Mouse (Mus musculus) stomach, embryonic 15.5 days (tissue): ENCODE data around the gene Twsg1. TPM values are rescaled to one million over a fixed set of nuclear protein-coding genes. Genes with fewer than 3 reads are reported as not detected.
A peak's percentile ranks its signal among the peaks of the same experiment; 100 is the strongest.

Experiments
- ATAC-seq: fragments of 200-750 bp; cut with Nextera tagmentation; 2 replicates; pipeline ENCODE4 v1.8.0; 2017; ENCODE audit warnings: low read depth, moderate number of reproducible peaks, moderate TSS enrichment; ENCODE audit not compliant: insufficient read depth, low FRiP score
- H3K27ac ChIP-seq: fragments of 300-500 bp; sonication (generic); 2 replicates; pipeline ENCODE4 v1.5.1; 2015; ENCODE audit warnings: mild to moderate bottlenecking, inconsistent platforms
- H3K27me3 ChIP-seq: fragments of 300-500 bp; sonication (generic); replicated peaks from 2 replicates; pipeline ENCODE4 v1.6.1; 2015; ENCODE audit warnings: inconsistent platforms
- H3K36me3 ChIP-seq: fragments of 300-500 bp; sonication (generic); 2 replicates; pipeline ENCODE4 v1.6.1; 2015; ENCODE audit warnings: inconsistent platforms
- H3K4me1 ChIP-seq: fragments of 300-500 bp; sonication (generic); 2 replicates; pipeline ENCODE4 v1.6.1; 2015; ENCODE audit warnings: inconsistent platforms
- H3K4me2 ChIP-seq: fragments of 300-500 bp; sonication (generic); 2 replicates; pipeline ENCODE4 v1.6.1; 2015; ENCODE audit warnings: mild to moderate bottlenecking, inconsistent platforms
- H3K4me3 ChIP-seq: fragments of 300-500 bp; sonication (generic); replicated peaks from 2 replicates; pipeline ENCODE4 v1.5.1; 2015; ENCODE audit warnings: inconsistent platforms
- H3K9ac ChIP-seq: fragments of 300-500 bp; sonication (generic); 2 replicates; pipeline ENCODE4 v1.6.1; 2015; ENCODE audit warnings: inconsistent platforms
- H3K9me3 ChIP-seq: fragments of 300-500 bp; sonication (generic); 2 replicates; pipeline ENCODE4 v1.6.1; 2016; ENCODE audit warnings: inconsistent platforms
- WGBS: fragments of 180-500 bp; shearing (Covaris S2); methylation state at CpG from one replicate; pipeline ENCODE4 v1.1.7; 2015; 5-methylcytosine and 5-hydroxymethylcytosine counted together
- polyA plus RNA-seq: library from polyadenylated mRNA; unstranded; fragments of >200 nt; fragmentation: Nextera tagmentation; extraction: Ambion mirVana; gene quantifications from 2 replicates; pipeline ENCODE4 v1.2.1, GENCODE M21; 2015

Gene Twsg1
- polyA plus RNA-seq, 1 experiment from 2014 or later, result 118 TPM

DNA sequence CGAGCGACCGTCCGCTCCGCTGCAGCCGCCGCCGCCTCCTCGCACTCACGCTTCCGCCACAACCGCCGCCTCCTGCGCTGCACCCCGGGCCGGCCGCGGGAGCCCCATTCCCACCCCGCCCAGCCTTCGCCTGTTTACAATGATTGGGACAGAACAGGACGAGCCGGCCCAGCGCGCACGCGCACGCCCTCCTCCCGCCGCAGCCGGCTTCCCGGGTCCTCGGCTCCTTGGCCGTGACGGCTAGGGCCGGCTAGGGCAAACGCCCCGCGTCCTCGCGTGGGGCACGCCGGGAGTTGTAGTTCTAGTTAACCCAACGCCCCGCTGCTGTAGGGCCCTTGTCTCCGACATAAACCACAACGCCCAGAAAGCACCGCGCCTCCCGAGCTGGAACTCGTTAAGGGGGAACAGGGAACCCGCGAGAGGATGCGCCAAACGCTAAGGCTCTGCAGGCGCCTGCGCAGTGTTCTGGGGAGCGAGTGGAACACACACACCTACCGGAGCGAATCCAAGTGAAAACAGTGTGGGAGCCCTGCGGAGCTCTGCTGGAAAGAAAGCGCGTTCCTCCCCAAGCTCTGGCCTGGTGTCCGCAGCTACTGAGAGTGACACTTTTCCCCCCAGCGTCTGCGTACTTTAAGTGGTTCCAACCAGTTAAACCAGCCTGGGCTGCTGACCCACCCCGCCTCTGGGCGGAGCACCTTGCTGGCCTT, 66.2 kb downstream of the Twsg1 start:
- Histone ChIP-seq H3K4me2 (peak overlapping the region; percentile 89), H3K4me1 (no peaks in the 10 kb centered on the region), H3K27me3 (no peaks in the 10 kb centered on the region), H3K9ac (peak overlapping the region; percentile 91), H3K36me3 (0 out of 2 replicates have a peak, but pooled peaks cover 1% of the 10 kb centered on the region), H3K27ac (peak overlapping the region; percentile 98), H3K9me3 (no peaks in the 10 kb centered on the region), H3K4me3 (peak overlapping the region; percentile 88)
- ATAC-seq, result peak; percentile 99
- WGBS, result under 1% methylated on average over 67 of the region's 67 CpGs

DNA sequence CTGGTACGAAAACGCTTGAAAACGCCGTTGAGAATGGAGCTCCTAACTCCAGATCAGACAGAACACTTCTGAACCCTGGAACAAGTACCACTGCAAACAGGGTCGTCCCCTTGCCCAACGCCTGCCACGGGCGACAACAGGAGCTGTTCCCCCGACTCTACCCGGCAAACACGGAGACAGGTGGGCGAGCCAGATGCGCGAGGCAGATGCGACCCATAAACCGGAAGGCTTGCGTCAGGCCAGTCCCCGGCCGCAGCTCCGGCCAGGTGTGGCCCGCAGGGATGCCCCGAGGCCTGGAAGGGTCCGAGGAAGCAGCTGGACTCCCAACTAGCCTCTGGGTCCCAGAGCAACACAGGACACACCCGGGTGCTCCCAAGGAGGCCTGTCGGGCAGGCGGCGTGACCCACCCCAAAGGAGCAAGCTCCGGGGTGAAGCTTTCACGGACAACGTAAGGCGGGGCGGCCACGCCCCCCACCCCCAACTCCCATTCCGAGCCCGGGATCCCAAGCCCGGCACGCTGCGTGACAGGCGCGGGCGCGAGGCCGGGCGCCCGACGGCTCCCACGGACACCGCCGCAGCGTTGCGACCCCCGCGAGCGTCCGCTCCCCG, 66.9 kb downstream of the Twsg1 start:
- H3K9me3 ChIP-seq, result no peaks in the 10 kb centered on the region
- peak; percentile 4; the same call in 1 of the 2 replicates for ATAC-seq
- WGBS, result under 1% methylated on average over 55 of the region's 56 CpGs

DNA sequence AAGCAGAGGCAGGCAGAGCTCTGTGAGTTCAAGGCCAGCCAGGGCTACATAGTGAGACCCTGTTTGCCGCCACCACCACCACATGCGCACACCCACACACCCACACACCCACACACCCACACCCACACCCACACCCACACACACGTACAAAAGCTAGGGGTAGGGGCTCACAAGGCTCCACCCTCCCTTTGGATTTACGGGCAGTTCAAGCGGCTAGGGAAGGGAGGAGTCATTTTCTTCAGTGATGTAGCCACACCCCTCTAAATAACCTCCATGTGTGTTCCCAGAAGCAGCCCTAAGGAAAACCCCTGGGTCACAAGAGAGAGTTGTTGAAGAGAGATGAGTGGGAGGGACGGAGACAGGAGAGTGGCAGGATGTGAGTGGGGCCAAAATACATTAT, 74.0 kb downstream of the Twsg1 start:
- no peak for ATAC-seq
- Histone ChIP-seq H3K27ac (no peak overlapping the region), H3K4me3 (no peak overlapping the region), H3K9me3 (no peaks in the 10 kb centered on the region), H3K36me3 (0 out of 2 replicates have a peak, but pooled peaks cover 3% of the 10 kb centered on the region), H3K4me2 (no peak overlapping the region), H3K9ac (no peak overlapping the region), H3K4me1 (peaks cover 7% of the 10 kb centered on the region; the same call in 1 of the 2 replicates), H3K27me3 (no peaks in the 10 kb centered on the region)
- WGBS, result 65% methylated on average over 6 of the region's 6 CpGs

More for the DNA sequence above, 66.9 kb downstream of the Twsg1 start:
- Histone ChIP-seq H3K4me3 (peak overlapping the region; percentile 88), H3K9ac (peak overlapping the region; percentile 91), H3K36me3 (0 out of 2 replicates have a peak, but pooled peaks cover 3% of the 10 kb centered on the region), H3K4me2 (peak overlapping the region; percentile 89), H3K27me3 (no peaks in the 10 kb centered on the region), H3K4me1 (no peaks in the 10 kb centered on the region), H3K27ac (peak overlapping the region; percentile 98)

DNA sequence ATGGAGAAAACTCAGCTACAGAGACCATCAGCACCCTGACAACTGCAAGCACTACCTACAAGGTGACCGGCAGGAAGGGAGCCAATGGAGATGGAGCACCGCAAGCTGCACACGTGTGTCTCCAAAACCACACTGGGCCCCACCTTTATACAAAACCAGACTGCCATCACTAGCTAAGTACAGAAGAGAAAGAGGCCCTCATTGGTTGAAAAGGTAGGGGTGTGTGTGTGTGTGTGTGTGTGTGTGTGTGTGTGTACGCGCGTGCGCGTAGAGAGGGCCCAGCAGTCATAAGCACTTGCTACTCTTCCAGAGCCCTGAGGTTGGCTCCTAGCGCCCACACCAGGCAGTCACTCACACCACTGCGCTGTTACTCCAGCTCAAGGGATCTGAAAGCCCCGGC, 77.2 kb downstream of the Twsg1 start:
- ATAC-seq, result no peak
- no peak overlapping the region for H3K27ac ChIP-seq
- no peak overlapping the region for H3K9ac ChIP-seq
- peaks cover 10% of the 10 kb centered on the region; the same call in 1 of the 2 replicates for H3K4me1 ChIP-seq
- H3K4me3 ChIP-seq, result no peak overlapping the region
- H3K4me2 ChIP-seq, result no peak overlapping the region
- 88% methylated on average over 11 of the region's 11 CpGs for WGBS
- no peaks in the 10 kb centered on the region for H3K9me3 ChIP-seq
- no peaks in the 10 kb centered on the region for H3K36me3 ChIP-seq
- no peaks in the 10 kb centered on the region for H3K27me3 ChIP-seq

DNA sequence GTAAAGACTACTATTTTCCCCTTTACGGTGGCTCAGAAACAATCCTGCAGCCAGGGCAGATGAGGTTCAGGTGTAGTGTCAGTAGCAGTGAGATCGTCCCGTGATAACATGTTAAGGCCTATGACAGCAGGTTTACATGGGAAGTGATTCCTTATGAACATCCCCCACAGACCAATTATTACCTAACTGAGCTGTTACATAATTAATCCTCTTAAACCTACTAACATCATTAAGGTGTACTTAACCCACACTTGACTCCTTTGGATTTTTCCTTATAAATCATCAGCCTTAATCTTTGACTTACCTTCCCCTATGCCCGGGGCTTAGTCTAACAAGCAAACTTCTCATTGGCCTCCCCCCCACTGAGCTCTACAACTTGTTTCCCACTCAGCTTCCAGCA, 77.9 kb downstream of the Twsg1 start:
- Histone ChIP-seq H3K4me3 (no peak overlapping the region), H3K9ac (no peak overlapping the region), H3K27ac (no peak overlapping the region), H3K4me2 (no peak overlapping the region), H3K9me3 (no peaks in the 10 kb centered on the region), H3K4me1 (peaks cover 10% of the 10 kb centered on the region; the same call in 1 of the 2 replicates), H3K27me3 (no peaks in the 10 kb centered on the region), H3K36me3 (no peaks in the 10 kb centered on the region)
- 87% methylated on average over 4 of the region's 4 CpGs for WGBS
- no peak for ATAC-seq

DNA sequence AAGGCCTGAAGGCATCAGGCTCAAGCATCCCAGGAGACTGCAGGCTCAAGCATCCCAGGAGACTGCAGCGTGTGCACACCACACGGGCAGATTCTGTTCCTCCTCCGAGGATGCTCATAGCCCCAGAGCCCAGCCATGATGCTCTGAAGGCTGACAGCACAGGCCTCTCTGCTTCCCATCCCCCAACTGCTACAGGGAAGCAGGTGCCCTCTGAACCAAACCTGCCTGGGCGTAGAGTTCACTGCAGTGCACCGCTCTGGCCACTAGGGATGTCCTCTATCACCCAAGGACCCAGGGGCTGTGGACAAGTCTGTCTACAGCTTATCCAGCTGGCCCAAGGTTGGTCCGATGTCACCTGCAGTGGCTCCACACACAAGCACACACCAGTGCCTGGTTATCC, 78.4 kb downstream of the Twsg1 start:
- H3K4me1 ChIP-seq, result peaks cover 10% of the 10 kb centered on the region; the same call in 1 of the 2 replicates
- WGBS, result 49% methylated on average over 6 of the region's 6 CpGs
- H3K9ac ChIP-seq, result no peak overlapping the region
- H3K4me3 ChIP-seq, result no peak overlapping the region
- no peaks in the 10 kb centered on the region for H3K27me3 ChIP-seq
- H3K36me3 ChIP-seq, result no peaks in the 10 kb centered on the region
- ATAC-seq, result no peak
- H3K9me3 ChIP-seq, result no peaks in the 10 kb centered on the region
- H3K27ac ChIP-seq, result no peak overlapping the region
- H3K4me2 ChIP-seq, result no peak overlapping the region

DNA sequence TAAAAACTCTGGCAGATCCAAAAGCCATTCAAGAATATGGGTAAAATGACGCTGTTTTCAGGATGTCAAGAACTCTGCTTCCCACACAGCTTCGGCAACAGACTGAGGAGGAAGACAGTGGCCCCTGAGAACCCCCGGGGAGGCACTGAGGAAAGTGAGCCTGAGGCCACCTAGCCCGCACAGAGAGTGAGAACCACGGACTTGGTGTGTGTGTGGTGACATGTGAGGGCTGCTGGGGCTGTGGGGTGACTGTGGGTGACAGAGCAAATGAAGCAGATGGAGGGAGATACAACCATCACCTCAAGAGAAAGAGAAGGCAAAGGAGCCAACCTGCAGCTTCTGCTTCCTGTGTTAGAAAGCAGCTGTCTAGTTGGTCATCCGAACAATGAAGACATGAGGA, 79.0 kb downstream of the Twsg1 start:
- ATAC-seq, result no peak
- no peaks in the 10 kb centered on the region; the same call in 1 of the 2 replicates for H3K36me3 ChIP-seq
- 54% methylated on average over 6 of the region's 6 CpGs for WGBS
- peaks cover 10% of the 10 kb centered on the region; the same call in 1 of the 2 replicates for H3K4me1 ChIP-seq
- H3K27me3 ChIP-seq, result no peaks in the 10 kb centered on the region
- no peak overlapping the region for H3K4me2 ChIP-seq
- no peak overlapping the region for H3K9ac ChIP-seq
- H3K4me3 ChIP-seq, result no peak overlapping the region
- no peaks in the 10 kb centered on the region for H3K9me3 ChIP-seq
- no peak overlapping the region for H3K27ac ChIP-seq

Other genes starting within 250 kb of the Twsg1 start
- 32.0 and 32.4 TPM in 2 replicates for gene Rab31, start 178.5 kb downstream of the Twsg1 start, polyA plus RNA-seq
- 29.9 and 36.9 TPM in 2 replicates for gene Ppp4r1, start 168.7 kb downstream of the Twsg1 start, polyA plus RNA-seq
- gene Ralbp1, start 65.4 kb downstream of the Twsg1 start, polyA plus RNA-seq, result 80.9 and 95.3 TPM in 2 replicates
- 29.0 and 29.9 TPM in 2 replicates for gene Ankrd12, start 125.9 kb upstream of the Twsg1 start, polyA plus RNA-seq
- 349 and 368 TPM in 2 replicates for gene Ndufv2, start 150.3 kb upstream of the Twsg1 start, polyA plus RNA-seq
- gene Washc1, start 160.3 kb upstream of the Twsg1 start, polyA plus RNA-seq, result 33.3 and 37.8 TPM in 2 replicates
- 17.3 and 21.9 TPM in 2 replicates for gene Ddx11, start 172.3 kb upstream of the Twsg1 start, polyA plus RNA-seq